Mouse (Mus musculus) liver, adult 2 months (tissue): ENCODE measurements around the gene Itgb5.

Experiments used
- CTCF ChIP-seq: fragments of 200-500 bp; IDR thresholded peaks from 2 replicates; pipeline ENCODE4 v1.5.1; 2011; ENCODE audit warnings: low read depth, low read length, control low read depth
- POLR2A ChIP-seq: fragments of 200-500 bp; IDR thresholded peaks from 2 replicates; pipeline ENCODE4 v1.6.1; 2011; ENCODE audit warnings: low read length, control low read depth; ENCODE audit not compliant: insufficient read depth; ENCODE audit errors: extremely low read depth

DNA sequence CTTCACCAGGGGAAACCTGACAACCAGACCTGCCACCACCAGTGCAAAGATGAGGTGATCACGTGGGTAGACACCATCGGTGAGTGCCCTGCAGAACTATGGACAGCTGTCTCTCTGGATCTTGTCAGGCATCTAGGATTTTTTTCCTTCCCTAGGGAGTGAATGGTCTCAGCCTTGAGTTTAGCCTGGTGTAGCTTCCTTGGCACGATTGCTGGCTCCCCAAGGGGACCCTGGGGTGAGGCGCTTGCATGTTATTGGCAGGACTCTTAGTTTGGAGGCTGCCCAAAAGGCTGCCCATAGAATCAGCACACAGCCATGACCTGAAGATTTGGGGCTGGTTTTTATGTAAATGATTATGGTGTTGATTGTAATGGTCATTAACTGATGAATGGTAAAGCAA lies 114.7 kb downstream of the Itgb5 start:
- no peak for TF ChIP-seq CTCF
- no peak for TF ChIP-seq POLR2A
